Mouse (Mus musculus) heart, embryonic 13.5 days (tissue): ENCODE measurements around the gene Per3. TPM values are rescaled to one million over a fixed set of nuclear protein-coding genes. Genes with fewer than 3 reads are reported as not detected.

Experiments
- ATAC-seq: fragments of 200-750 bp; cut with Nextera tagmentation; 2 replicates; pipeline ENCODE4 v1.8.0; 2017; ENCODE audit warnings: moderate TSS enrichment; ENCODE audit not compliant: insufficient number of reproducible peaks, low FRiP score, low TSS enrichment; ENCODE audit errors: extremely low read depth
- H3K27ac ChIP-seq: fragments of 300-500 bp; sonication (generic); replicated peaks from 2 replicates; pipeline ENCODE4 v1.5.1; 2015; ENCODE audit warnings: moderate library complexity, mild to moderate bottlenecking, inconsistent platforms
- H3K27me3 ChIP-seq: fragments of 300-500 bp; sonication (generic); replicated peaks from 2 replicates; pipeline ENCODE4 v1.6.1; 2015; ENCODE audit warnings: mild to moderate bottlenecking, inconsistent platforms
- H3K36me3 ChIP-seq: fragments of 300-500 bp; sonication (generic); 2 replicates; pipeline ENCODE4 v1.6.1; 2015; ENCODE audit warnings: mild to moderate bottlenecking, inconsistent platforms
- H3K4me1 ChIP-seq: fragments of 300-500 bp; sonication (generic); 2 replicates; pipeline ENCODE4 v1.6.1; 2015; ENCODE audit warnings: inconsistent platforms
- H3K4me2 ChIP-seq: fragments of 300-500 bp; sonication (generic); 2 replicates; pipeline ENCODE4 v1.6.1; 2015; ENCODE audit warnings: inconsistent platforms, mild to moderate bottlenecking, moderate library complexity
- H3K4me3 ChIP-seq: fragments of 300-500 bp; sonication (generic); 2 replicates; pipeline ENCODE4 v1.5.1; 2015; ENCODE audit warnings: moderate library complexity, mild to moderate bottlenecking, inconsistent platforms
- H3K9ac ChIP-seq: fragments of 300-500 bp; sonication (generic); 2 replicates; pipeline ENCODE4 v1.6.1; 2015; ENCODE audit warnings: inconsistent platforms, mild to moderate bottlenecking, moderate library complexity
- H3K9me3 ChIP-seq: fragments of 300-500 bp; sonication (generic); 2 replicates; pipeline ENCODE4 v1.6.1; 2016; ENCODE audit warnings: inconsistent platforms
- WGBS: fragments of 180-500 bp; shearing (Covaris S2); methylation state at CpG from one replicate; pipeline ENCODE4 v1.1.7; 2015; ENCODE audit warnings: mixed read lengths; 5-methylcytosine and 5-hydroxymethylcytosine counted together
- polyA plus RNA-seq: library from polyadenylated mRNA; unstranded; fragments of >200 nt; fragmentation: Nextera tagmentation; extraction: Ambion mirVana; gene quantifications from 2 replicates; pipeline ENCODE4 v1.2.1, GENCODE M21; 2015

Gene Per3
- polyA plus RNA-seq, 1 experiment from 2014 or later, result 7.6 TPM

DNA sequence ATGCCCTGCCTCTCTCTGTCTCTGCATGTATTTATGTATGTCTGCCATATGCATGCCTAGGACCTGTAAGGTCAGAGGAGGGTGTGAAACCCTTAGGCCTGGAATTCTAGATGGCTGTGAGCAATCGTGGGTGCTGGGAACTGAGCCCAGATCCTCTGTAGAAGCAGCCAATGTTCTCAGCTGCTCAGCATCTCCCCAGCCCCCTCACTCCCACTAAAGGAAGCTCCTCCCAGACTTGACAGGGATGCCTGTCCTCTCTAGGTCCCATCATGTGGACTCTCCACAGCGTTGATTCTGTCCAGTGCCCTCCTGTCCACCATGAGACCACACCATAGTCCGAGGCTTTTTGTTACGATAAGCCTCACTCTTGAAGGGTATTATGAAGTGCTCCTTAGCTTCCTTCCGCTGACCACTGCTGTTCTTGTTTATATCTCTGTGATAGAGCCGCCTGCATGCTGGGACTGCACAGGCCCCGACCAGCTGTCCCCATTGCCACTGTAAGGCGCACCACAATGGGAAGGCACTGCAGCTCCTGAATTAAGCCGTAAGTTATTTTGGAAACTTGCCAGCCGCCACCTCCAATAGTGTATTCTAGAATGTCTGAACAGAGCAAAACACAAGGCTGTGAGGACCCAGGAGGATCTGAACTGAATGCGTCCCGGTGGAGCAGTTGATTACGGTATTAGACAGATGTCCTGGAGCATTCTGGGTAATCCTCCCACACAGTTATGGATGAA lies 87.9 kb downstream of the Per3 start:
- no peaks in the 10 kb centered on the region for H3K9me3 ChIP-seq
- no peaks in the 10 kb centered on the region; the same call in 1 of the 2 replicates for H3K27me3 ChIP-seq
- H3K36me3 ChIP-seq, result no peaks in the 10 kb centered on the region
- H3K4me1 ChIP-seq, result peaks cover 8% of the 10 kb centered on the region; the same call in 1 of the 2 replicates
- ATAC-seq, result no peak
- no peak overlapping the region for H3K9ac ChIP-seq
- H3K4me2 ChIP-seq, result no peak overlapping the region
- H3K27ac ChIP-seq, result no peak overlapping the region
- H3K4me3 ChIP-seq, result no peak overlapping the region
- 59% methylated on average over 13 of the region's 13 CpGs for WGBS

Other genes with a start within 250 kb of the Per3 start
- gene Errfi1, start 190.7 kb downstream of the Per3 start, polyA plus RNA-seq, result 10.1 and 11.3 TPM in 2 replicates
- 298 and 333 TPM in 2 replicates for gene Park7, start 130.2 kb downstream of the Per3 start, polyA plus RNA-seq
- 0.57 and 0.82 TPM in 2 replicates for gene Tnfrsf9, start 130.1 kb downstream of the Per3 start, polyA plus RNA-seq
- gene Uts2, start 47.6 kb downstream of the Per3 start, polyA plus RNA-seq, result not detected in 2 replicates
- gene Vamp3, start 13.3 kb upstream of the Per3 start, polyA plus RNA-seq, result 97.0 and 105 TPM in 2 replicates
- gene Gm13090, start 44.9 kb upstream of the Per3 start, polyA plus RNA-seq, result not detected in 2 replicates